Mouse (Mus musculus) forebrain, embryonic 16.5 days (tissue): Measurements from ENCODE around the gene Gpr27. TPM values are rescaled to one million over a fixed set of nuclear protein-coding genes. Genes with fewer than 3 reads are reported as not detected.

Experiments
- ATAC-seq: fragments of 200-750 bp; cut with Nextera tagmentation; 2 replicates; pipeline ENCODE4 v1.8.0; 2017; ENCODE audit warnings: mild to moderate bottlenecking, moderate library complexity
- H3K27ac ChIP-seq: fragments of 300-500 bp; sonication (generic); 2 replicates; pipeline ENCODE4 v1.5.1; 2014; ENCODE audit warnings: low read length, control low read depth
- H3K27me3 ChIP-seq: fragments of 300-500 bp; sonication (generic); replicated peaks from 2 replicates; pipeline ENCODE4 v1.6.1; 2014; ENCODE audit warnings: low read length; ENCODE audit not compliant: control insufficient read depth, insufficient read depth
- H3K36me3 ChIP-seq: fragments of 300-500 bp; sonication (generic); 2 replicates; pipeline ENCODE4 v1.6.1; 2014; ENCODE audit not compliant: control insufficient read depth, insufficient read depth
- H3K4me1 ChIP-seq: fragments of 300-500 bp; sonication (generic); replicated peaks from 2 replicates; pipeline ENCODE4 v1.6.1; 2014; ENCODE audit warnings: low read length; ENCODE audit not compliant: control insufficient read depth, insufficient read depth
- H3K4me2 ChIP-seq: fragments of 300-500 bp; sonication (generic); 2 replicates; pipeline ENCODE4 v1.6.1; 2014; ENCODE audit warnings: mild to moderate bottlenecking, low read length, control low read depth
- H3K4me3 ChIP-seq: fragments of 300-500 bp; sonication (generic); replicated peaks from 2 replicates; pipeline ENCODE4 v1.5.1; 2014; ENCODE audit warnings: mild to moderate bottlenecking, low read length, control low read depth
- H3K9ac ChIP-seq: fragments of 300-500 bp; sonication (generic); replicated peaks from 2 replicates; pipeline ENCODE4 v1.6.1; 2014; ENCODE audit warnings: low read depth, low read length, control low read depth
- H3K9me3 ChIP-seq: fragments of 300-500 bp; sonication (generic); 2 replicates; pipeline ENCODE4 v1.6.1; 2016; ENCODE audit warnings: low read length; ENCODE audit not compliant: control insufficient read depth
- WGBS: fragments of 180-500 bp; shearing (Covaris S2); extraction: QIAGEN DNeasy Blood & Tissue Kit; methylation state at CpG from one replicate; pipeline ENCODE4 v1.1.7; 2014; 5-methylcytosine and 5-hydroxymethylcytosine counted together
- polyA plus RNA-seq: library from polyadenylated mRNA; unstranded; fragments of >200 nt; fragmentation: Nextera tagmentation; extraction: Ambion mirVana; gene quantifications from 2 replicates; pipeline ENCODE4 v1.2.1, GENCODE M21; 2015

Gpr27 gene
- 17.3 and 17.6 TPM in 2 replicates for polyA plus RNA-seq

GRCm38 (mm10) chr6:99692206-99692915 is at the start of gene Gpr27:
Gpr27 (plus strand) TSS chr6:99692679.
- under 1% methylated on average over 92 of the region's 112 CpGs for WGBS
- H3K36me3 ChIP-seq = no peaks in the 10 kb centered on the region
- H3K27ac ChIP-seq = peak within 1 kb of the TSS; percentile 91
- peak within 1 kb of the TSS; percentile 92 for H3K9ac ChIP-seq
- H3K4me3 ChIP-seq = peak within 1 kb of the TSS; percentile 72
- H3K27me3 ChIP-seq = peaks cover 5% of the 10 kb centered on the region; the same call in 1 of the 2 replicates
- peak within 1 kb of the TSS; percentile 76 for H3K4me2 ChIP-seq
- H3K4me1 ChIP-seq = peaks cover 26% of the 10 kb centered on the region
- ATAC-seq = peak; percentile 77
- no peaks in the 10 kb centered on the region for H3K9me3 ChIP-seq

DNA sequence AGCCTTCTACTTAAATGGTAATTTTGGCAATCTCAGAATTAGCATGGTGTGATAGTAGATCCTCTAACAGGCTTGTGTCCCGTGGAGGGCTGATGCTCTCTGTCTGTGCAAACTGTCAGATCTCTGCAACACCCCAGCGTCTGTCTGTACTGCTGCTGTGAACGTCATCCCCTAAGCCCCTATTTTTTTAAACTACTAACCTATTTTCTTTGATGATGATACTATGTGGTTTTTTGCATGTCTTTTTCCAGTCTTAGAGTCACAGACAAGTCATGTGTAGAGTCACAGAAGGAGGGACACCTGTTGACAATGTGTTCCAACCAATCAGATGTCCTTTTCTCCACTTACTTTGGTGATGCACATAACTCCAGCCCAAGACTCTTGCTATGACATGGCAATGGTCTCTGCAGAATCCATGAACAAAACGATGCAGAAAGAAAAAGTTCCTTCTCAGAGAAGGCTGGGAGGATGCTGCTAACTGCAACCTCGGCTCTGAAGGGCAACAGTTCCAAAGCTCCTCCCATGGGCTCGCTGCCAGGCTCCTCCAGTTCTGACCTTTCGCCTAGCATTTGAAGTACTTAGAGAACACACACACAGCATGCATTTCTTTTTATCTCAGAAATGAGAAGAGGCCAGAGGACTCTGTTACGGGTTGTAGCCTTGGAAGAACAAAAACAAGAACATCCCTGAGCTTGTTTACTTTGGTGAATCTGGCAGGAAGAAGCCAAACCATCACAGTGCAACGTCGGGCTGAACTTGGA is 48.9 kb upstream of the Gpr27 start:
- no peak overlapping the region for H3K4me2 ChIP-seq
- H3K27ac ChIP-seq = no peak overlapping the region
- WGBS = 49% methylated on average over 10 of the region's 10 CpGs
- peaks cover 3% of the 10 kb centered on the region; the same call in 1 of the 2 replicates for H3K36me3 ChIP-seq
- no peaks in the 10 kb centered on the region for H3K27me3 ChIP-seq
- H3K9me3 ChIP-seq = no peaks in the 10 kb centered on the region
- no peak overlapping the region for H3K9ac ChIP-seq
- no peak for ATAC-seq
- no peak overlapping the region for H3K4me3 ChIP-seq
- H3K4me1 ChIP-seq = no peaks in the 10 kb centered on the region

DNA sequence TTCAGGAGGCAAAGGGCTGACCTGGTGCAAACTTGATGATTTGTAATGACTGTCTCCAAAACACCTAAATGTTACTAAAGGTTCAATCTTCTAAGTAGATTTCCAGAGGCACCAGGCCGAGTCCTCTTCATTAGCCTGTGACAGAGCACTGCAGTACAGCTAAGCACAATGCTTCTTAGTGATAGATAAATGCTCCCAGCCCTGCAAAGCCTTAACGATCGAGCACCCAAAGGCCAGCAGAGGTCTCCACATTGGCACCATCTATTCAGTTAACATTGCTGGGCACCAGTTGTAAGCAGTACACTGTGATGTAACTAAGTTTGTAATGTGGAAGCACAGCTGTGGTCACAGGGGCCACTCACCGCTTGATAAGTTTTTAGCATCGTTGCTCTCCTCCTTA is 48.1 kb upstream of the Gpr27 start:
- no peaks in the 10 kb centered on the region for H3K27me3 ChIP-seq
- H3K4me3 ChIP-seq = no peak overlapping the region
- no peak overlapping the region for H3K9ac ChIP-seq
- H3K4me1 ChIP-seq = no peaks in the 10 kb centered on the region
- 71% methylated on average over 5 of the region's 5 CpGs for WGBS
- no peak for ATAC-seq
- no peak overlapping the region for H3K27ac ChIP-seq
- no peaks in the 10 kb centered on the region for H3K9me3 ChIP-seq
- no peak overlapping the region for H3K4me2 ChIP-seq
- H3K36me3 ChIP-seq = peaks cover 3% of the 10 kb centered on the region; the same call in 1 of the 2 replicates

DNA sequence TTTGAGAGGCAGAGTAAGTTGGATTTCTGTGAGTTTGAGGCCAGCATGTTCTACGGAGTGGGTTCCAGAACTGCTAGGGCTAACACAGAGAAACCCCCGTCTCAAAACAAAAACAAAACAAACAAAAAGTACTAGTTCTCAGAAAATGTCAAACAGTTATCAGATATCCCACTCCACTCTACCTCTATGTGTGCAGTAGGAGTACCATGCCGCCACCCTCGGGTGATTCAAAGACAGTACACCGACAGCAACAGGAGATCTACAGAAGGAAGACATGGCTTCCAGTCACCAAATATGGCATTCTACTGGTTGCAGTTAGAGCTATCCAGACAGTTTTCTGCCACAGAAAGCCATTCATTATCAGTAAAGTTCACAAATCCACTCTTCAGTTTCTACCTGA is 47.6 kb upstream of the Gpr27 start:
- H3K9me3 ChIP-seq = no peaks in the 10 kb centered on the region
- no peak overlapping the region for H3K9ac ChIP-seq
- no peak overlapping the region for H3K4me3 ChIP-seq
- no peaks in the 10 kb centered on the region for H3K27me3 ChIP-seq
- WGBS = 86% methylated on average over 5 of the region's 5 CpGs
- H3K27ac ChIP-seq = no peak overlapping the region
- no peak overlapping the region for H3K4me2 ChIP-seq
- H3K4me1 ChIP-seq = no peaks in the 10 kb centered on the region
- H3K36me3 ChIP-seq = peaks cover 3% of the 10 kb centered on the region; the same call in 1 of the 2 replicates
- ATAC-seq = no peak

GRCm38 (mm10) chr6:99646344-99646743 is 46.1 kb upstream of the Gpr27 start:
- no peaks in the 10 kb centered on the region for H3K9me3 ChIP-seq
- no peak overlapping the region for H3K4me3 ChIP-seq
- 78% methylated on average over 10 of the region's 10 CpGs for WGBS
- ATAC-seq = no peak
- H3K27me3 ChIP-seq = no peaks in the 10 kb centered on the region
- H3K4me2 ChIP-seq = no peak overlapping the region
- no peak overlapping the region for H3K9ac ChIP-seq
- H3K27ac ChIP-seq = no peak overlapping the region
- no peaks in the 10 kb centered on the region for H3K4me1 ChIP-seq
- peaks cover 3% of the 10 kb centered on the region for H3K36me3 ChIP-seq

DNA sequence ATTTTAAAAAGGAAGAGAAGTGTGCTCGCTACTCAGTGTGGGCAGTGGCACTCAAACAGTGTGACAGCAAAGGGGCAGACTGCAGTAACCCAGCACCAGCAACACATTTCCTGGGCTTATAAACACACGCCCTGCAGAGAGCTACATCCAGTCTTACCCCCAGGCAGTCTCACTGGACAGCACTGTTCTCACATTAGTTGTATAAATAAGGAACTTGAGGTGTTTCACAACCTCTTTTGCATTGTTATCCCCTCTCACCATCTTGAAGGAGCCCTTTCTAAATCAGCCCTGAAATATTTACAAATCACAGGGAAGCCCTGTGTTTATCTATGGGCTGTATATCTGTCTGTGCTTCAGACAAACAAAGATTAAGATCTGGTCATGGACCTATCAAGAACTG is 43.2 kb upstream of the Gpr27 start:
- H3K36me3 ChIP-seq = peaks cover 3% of the 10 kb centered on the region
- no peaks in the 10 kb centered on the region for H3K27me3 ChIP-seq
- no peak overlapping the region for H3K4me3 ChIP-seq
- H3K4me1 ChIP-seq = no peaks in the 10 kb centered on the region; the same call in 1 of the 2 replicates
- H3K27ac ChIP-seq = no peak overlapping the region
- WGBS = 72% methylated on average over 2 of the region's 2 CpGs
- no peak overlapping the region for H3K9ac ChIP-seq
- H3K4me2 ChIP-seq = no peak overlapping the region
- no peak for ATAC-seq
- H3K9me3 ChIP-seq = no peaks in the 10 kb centered on the region

DNA sequence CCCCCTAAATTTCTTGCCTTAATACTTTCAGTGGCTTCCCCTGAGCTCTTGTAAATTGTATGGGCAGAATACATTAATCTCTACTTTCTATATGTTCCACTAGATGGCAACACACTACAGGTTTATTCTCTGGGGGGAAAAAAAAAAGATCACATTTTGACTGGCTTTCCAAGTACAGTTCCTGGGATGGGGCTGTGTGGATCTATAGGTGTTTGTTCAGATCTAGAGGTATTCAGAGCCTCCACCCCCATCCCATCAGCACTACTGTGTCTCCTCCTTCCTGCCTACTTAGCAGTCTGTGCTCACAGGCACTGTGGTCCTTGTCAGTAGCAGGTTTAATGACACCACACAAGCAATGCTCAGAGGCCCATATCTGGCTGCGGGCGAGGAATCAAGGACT is 40.1 kb upstream of the Gpr27 start:
- Histone ChIP-seq H3K36me3 (peaks cover 1% of the 10 kb centered on the region), H3K9me3 (no peaks in the 10 kb centered on the region), H3K9ac (no peak overlapping the region), H3K4me3 (no peak overlapping the region), H3K27ac (no peak overlapping the region), H3K27me3 (no peaks in the 10 kb centered on the region), H3K4me1 (peaks cover 3% of the 10 kb centered on the region; the same call in 1 of the 2 replicates), H3K4me2 (no peak overlapping the region)
- WGBS = 86% methylated on average over 2 of the region's 2 CpGs
- ATAC-seq = peak; percentile 10; the same call in 1 of the 2 replicates

DNA sequence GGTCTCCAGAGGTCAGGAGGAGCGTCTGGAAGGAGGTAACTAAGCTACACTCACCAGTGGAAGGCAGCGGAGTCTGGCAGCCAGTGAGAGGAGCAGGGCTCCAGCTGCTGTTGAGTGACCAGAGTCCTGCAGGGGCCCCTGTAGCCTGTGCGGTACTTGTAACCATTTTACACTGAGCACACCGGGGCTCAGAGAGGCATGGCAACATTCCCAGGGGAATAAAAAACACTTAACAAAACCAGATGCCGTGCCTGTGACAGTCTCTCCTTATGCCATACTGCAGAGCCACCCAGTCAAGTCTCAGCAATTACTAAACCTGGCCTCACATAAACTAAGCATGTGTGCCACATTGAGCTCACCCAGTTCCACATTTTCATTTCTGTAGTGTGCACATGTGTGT is 38.1 kb upstream of the Gpr27 start:
- Histone ChIP-seq H3K4me3 (no peak overlapping the region), H3K27me3 (no peaks in the 10 kb centered on the region), H3K9me3 (no peaks in the 10 kb centered on the region), H3K4me2 (no peak overlapping the region), H3K4me1 (peaks cover 3% of the 10 kb centered on the region; the same call in 1 of the 2 replicates), H3K36me3 (no peaks in the 10 kb centered on the region; the same call in 1 of the 2 replicates), H3K9ac (no peak overlapping the region), H3K27ac (no peak overlapping the region)
- ATAC-seq = no peak
- 37% methylated on average over 5 of the region's 5 CpGs for WGBS

DNA sequence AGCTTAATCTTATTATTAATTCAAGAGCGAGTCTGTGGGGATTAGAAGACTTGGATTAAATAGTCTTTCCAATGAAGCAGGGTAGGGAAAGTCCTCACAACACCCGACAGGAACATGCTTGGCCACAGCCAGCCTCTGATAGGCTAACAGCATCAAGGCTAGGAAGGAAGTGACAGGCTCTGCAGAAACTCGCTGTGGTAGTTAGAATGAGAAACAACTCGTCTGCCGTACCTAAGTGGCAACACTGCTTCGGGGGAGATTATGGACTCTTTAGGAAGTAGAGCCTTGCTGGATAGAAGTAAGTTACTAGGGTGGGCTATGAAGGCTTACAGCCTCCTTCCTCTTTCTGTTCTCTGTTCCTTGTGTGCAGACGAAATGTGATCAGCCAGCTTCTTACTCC is 37.0 kb upstream of the Gpr27 start:
- Histone ChIP-seq H3K9me3 (no peaks in the 10 kb centered on the region), H3K9ac (no peak overlapping the region), H3K4me2 (no peak overlapping the region), H3K36me3 (no peaks in the 10 kb centered on the region; the same call in 1 of the 2 replicates), H3K4me1 (peaks cover 3% of the 10 kb centered on the region; the same call in 1 of the 2 replicates), H3K27me3 (no peaks in the 10 kb centered on the region), H3K27ac (no peak overlapping the region), H3K4me3 (no peak overlapping the region)
- 52% methylated on average over 7 of the region's 7 CpGs for WGBS
- ATAC-seq = no peak
